Mouse (Mus musculus) cerebellum, adult 2 months (tissue): ENCODE measurements around the gene Sec31b.

Experiments
- CTCF ChIP-seq: fragments of 200-500 bp; IDR thresholded peaks from 2 replicates; pipeline ENCODE4 v1.5.1; 2011; ENCODE audit warnings: low read depth, mild to moderate bottlenecking, control low read depth, low read length, moderate library complexity, borderline replicate concordance; ENCODE audit not compliant: insufficient read depth
- POLR2A ChIP-seq: fragments of 200-500 bp; IDR thresholded peaks from 2 replicates; pipeline ENCODE4 v1.6.1; 2011; ENCODE audit warnings: low read length, control low read depth, borderline replicate concordance; ENCODE audit not compliant: insufficient read depth

DNA sequence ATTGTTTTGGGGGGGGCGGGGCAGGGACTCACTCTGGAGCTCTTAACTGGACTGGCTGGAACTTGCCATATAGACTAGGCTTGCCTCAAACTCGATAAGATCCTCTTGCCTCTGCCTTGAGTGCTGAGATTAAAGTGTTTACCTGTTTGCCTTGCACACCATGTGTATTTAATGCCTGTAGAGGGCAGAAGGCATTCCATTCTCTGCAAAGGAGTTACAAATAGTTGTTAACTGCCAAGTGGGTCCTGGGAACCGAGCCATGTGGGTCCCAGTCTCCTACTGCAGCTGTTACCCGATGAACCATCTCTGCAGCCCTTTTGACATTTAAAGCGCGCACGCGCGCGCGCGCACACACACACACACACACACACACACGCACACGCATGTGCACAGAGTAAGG lies 18.3 kb upstream of the Sec31b start:
- no peak for TF ChIP-seq CTCF
- TF ChIP-seq POLR2A, result no peak
